Mouse (Mus musculus): ENCODE measurements around the gene Mapk1ip1l. TPM values are rescaled to one million over a fixed set of nuclear protein-coding genes. Genes with fewer than 3 reads are reported as not detected.

Gene Mapk1ip1l
- polyA plus RNA-seq, 1 experiment: 42.8 TPM

DNA sequence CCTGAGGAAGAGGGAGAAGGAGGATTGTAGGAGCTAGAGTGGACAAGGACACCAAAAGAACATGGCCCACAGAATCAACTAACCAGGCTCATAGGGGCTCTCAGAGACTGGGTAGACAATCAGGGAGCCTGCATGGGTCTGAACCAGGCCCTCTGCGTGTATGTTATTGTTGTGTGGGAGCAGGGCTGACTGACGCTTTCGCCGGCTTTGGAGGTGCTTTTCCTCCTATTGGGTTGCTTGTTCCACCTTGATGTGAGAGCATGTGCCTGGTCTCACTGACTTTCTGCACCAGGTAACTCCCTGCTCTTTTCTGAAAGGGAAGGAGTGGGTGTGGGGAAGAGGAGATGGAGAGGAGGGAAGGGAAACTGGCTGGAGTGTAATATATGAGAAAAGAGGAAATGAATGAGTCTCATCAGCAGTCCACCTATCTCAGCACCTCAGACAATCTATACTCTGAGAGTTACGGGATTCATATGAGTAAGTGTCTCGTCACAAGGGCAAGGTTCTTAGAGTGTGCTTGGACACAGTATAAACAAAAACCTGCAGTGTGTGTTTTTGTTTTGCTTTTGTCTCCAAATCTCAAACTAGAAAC lies 6.8 kb downstream of the Mapk1ip1l start:
- Histone ChIP-seq H3K79me3 (ENCODE audit: low read depth) (peaks cover 87% of the 10 kb centered on the region), H3ac (ENCODE audit: control insufficient read depth, insufficient read length, low read depth) (no peak overlapping the region), H3K36me3 (ENCODE audit: control insufficient read depth, insufficient read depth) (peaks cover 44% of the 10 kb centered on the region), H3K27me3 (ENCODE audit: control insufficient read depth, insufficient read depth, insufficient read length) (no peaks in the 10 kb centered on the region), H3K4me3 (ENCODE audit: insufficient read depth, poor library complexity, severe bottlenecking) (no peak overlapping the region), H3K79me2 (ENCODE audit: control insufficient read depth, insufficient read depth) (peaks cover 100% of the 10 kb centered on the region)
- TF ChIP-seq CEBPB (IDR thresholded peaks at IDR 0.05; ENCODE audit: low read depth) (no peak), FOSL1 (IDR thresholded peaks at IDR 0.05; ENCODE audit: insufficient read depth, low read length, poor library complexity, severe bottlenecking) (no peak), MYOD1 (IDR thresholded peaks at IDR 0.05; ENCODE audit: control insufficient read depth, insufficient read length, low read depth) (no peak), CTCF (IDR thresholded peaks at IDR 0.05; ENCODE audit: control insufficient read depth, insufficient read depth, insufficient read length) (no peak), MAX (IDR thresholded peaks at IDR 0.05) (no peak), MYOG (IDR thresholded peaks at IDR 0.05; ENCODE audit: control insufficient read depth, extremely low read depth, insufficient read length) (no peak), USF1 (IDR thresholded peaks at IDR 0.05; ENCODE audit: low read depth) (no peak)

- Histone ChIP-seq H3K27me3 (ENCODE audit: control insufficient read depth, insufficient read depth, insufficient read length) (no peaks in the 10 kb centered on the region), H3K79me3 (ENCODE audit: low read depth) (peaks cover 84% of the 10 kb centered on the region), H3K79me2 (ENCODE audit: control insufficient read depth, insufficient read depth) (peaks cover 100% of the 10 kb centered on the region), H3K36me3 (ENCODE audit: control insufficient read depth, insufficient read depth) (peaks cover 44% of the 10 kb centered on the region), H3ac (ENCODE audit: control insufficient read depth, insufficient read length, low read depth) (no peak overlapping the region), H3K4me3 (ENCODE audit: insufficient read depth, poor library complexity, severe bottlenecking) (no peak overlapping the region)
- no peak for TF ChIP-seq FOSL1 (IDR thresholded peaks at IDR 0.05; ENCODE audit: insufficient read depth, low read length, poor library complexity, severe bottlenecking)
- no peak for TF ChIP-seq CTCF (IDR thresholded peaks at IDR 0.05; ENCODE audit: control insufficient read depth, insufficient read depth, insufficient read length)
- no peak for TF ChIP-seq USF1 (IDR thresholded peaks at IDR 0.05; ENCODE audit: low read depth)
- no peak for TF ChIP-seq MYOG (IDR thresholded peaks at IDR 0.05; ENCODE audit: control insufficient read depth, extremely low read depth, insufficient read length)
- TF ChIP-seq MAX (IDR thresholded peaks at IDR 0.05): no peak
- TF ChIP-seq MYOD1 (IDR thresholded peaks at IDR 0.05; ENCODE audit: control insufficient read depth, insufficient read length, low read depth): no peak
- no peak for TF ChIP-seq CEBPB (IDR thresholded peaks at IDR 0.05; ENCODE audit: low read depth)
Observed at GRCm38 (mm10) chr14:47305933-47306332, 7.9 kb downstream of the Mapk1ip1l start.

DNA sequence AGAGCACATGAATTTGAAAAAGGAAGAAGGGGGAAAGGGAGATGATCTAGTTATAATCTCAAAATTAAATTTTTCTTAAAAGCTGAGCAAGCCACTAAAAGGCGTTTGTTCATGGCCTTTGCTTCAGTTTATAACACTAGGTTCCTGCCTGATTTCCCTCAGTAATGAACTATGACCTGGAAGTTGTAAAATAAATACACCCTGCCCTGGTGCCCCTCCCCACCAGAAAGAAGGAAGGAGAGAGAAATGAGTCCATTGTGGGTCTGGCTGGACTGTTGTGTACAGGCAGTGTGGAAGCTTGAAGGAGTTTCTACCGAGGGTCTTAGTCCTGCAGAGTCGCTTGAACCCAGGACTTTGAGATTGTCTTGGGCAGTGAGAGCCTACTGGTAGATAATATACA lies 9.6 kb downstream of the Mapk1ip1l start:
- Histone ChIP-seq H3K27me3 (ENCODE audit: control insufficient read depth, insufficient read depth, insufficient read length) (no peaks in the 10 kb centered on the region), H3K79me3 (ENCODE audit: low read depth) (peaks cover 75% of the 10 kb centered on the region), H3K4me3 (ENCODE audit: insufficient read depth, poor library complexity, severe bottlenecking) (no peak overlapping the region), H3ac (ENCODE audit: control insufficient read depth, insufficient read length, low read depth) (no peak overlapping the region), H3K36me3 (ENCODE audit: control insufficient read depth, insufficient read depth) (peaks cover 52% of the 10 kb centered on the region), H3K79me2 (ENCODE audit: control insufficient read depth, insufficient read depth) (peaks cover 95% of the 10 kb centered on the region)
- TF ChIP-seq MYOD1 (IDR thresholded peaks at IDR 0.05; ENCODE audit: control insufficient read depth, insufficient read length, low read depth): no peak
- no peak for TF ChIP-seq FOSL1 (IDR thresholded peaks at IDR 0.05; ENCODE audit: insufficient read depth, low read length, poor library complexity, severe bottlenecking)
- TF ChIP-seq CTCF (IDR thresholded peaks at IDR 0.05; ENCODE audit: control insufficient read depth, insufficient read depth, insufficient read length): no peak
- no peak for TF ChIP-seq MYOG (IDR thresholded peaks at IDR 0.05; ENCODE audit: control insufficient read depth, extremely low read depth, insufficient read length)
- no peak for TF ChIP-seq MAX (IDR thresholded peaks at IDR 0.05)
- no peak for TF ChIP-seq USF1 (IDR thresholded peaks at IDR 0.05; ENCODE audit: low read depth)
- TF ChIP-seq CEBPB (IDR thresholded peaks at IDR 0.05; ENCODE audit: low read depth): no peak

- Histone ChIP-seq H3K79me3 (ENCODE audit: low read depth) (peaks cover 72% of the 10 kb centered on the region), H3K27me3 (ENCODE audit: control insufficient read depth, insufficient read depth, insufficient read length) (no peaks in the 10 kb centered on the region), H3K79me2 (ENCODE audit: control insufficient read depth, insufficient read depth) (peaks cover 93% of the 10 kb centered on the region), H3K4me3 (ENCODE audit: insufficient read depth, poor library complexity, severe bottlenecking) (no peak overlapping the region), H3ac (ENCODE audit: control insufficient read depth, insufficient read length, low read depth) (no peak overlapping the region), H3K36me3 (ENCODE audit: control insufficient read depth, insufficient read depth) (peaks cover 60% of the 10 kb centered on the region)
- TF ChIP-seq MYOD1 (IDR thresholded peaks at IDR 0.05; ENCODE audit: control insufficient read depth, insufficient read length, low read depth): no peak
- TF ChIP-seq CEBPB (IDR thresholded peaks at IDR 0.05; ENCODE audit: low read depth): no peak
- no peak for TF ChIP-seq FOSL1 (IDR thresholded peaks at IDR 0.05; ENCODE audit: insufficient read depth, low read length, poor library complexity, severe bottlenecking)
- no peak for TF ChIP-seq CTCF (IDR thresholded peaks at IDR 0.05; ENCODE audit: control insufficient read depth, insufficient read depth, insufficient read length)
- no peak for TF ChIP-seq MAX (IDR thresholded peaks at IDR 0.05)
- no peak for TF ChIP-seq USF1 (IDR thresholded peaks at IDR 0.05; ENCODE audit: low read depth)
- TF ChIP-seq MYOG (IDR thresholded peaks at IDR 0.05; ENCODE audit: control insufficient read depth, extremely low read depth, insufficient read length): no peak
Observed at GRCm38 (mm10) chr14:47309061-47309460, 11.0 kb downstream of the Mapk1ip1l start.

- no peaks in the 10 kb centered on the region for H3K27me3 ChIP-seq (ENCODE audit: control insufficient read depth, insufficient read depth, insufficient read length)
- H3ac ChIP-seq (ENCODE audit: control insufficient read depth, insufficient read length, low read depth): no peak overlapping the region
- TF ChIP-seq FOSL1 (IDR thresholded peaks at IDR 0.05; ENCODE audit: insufficient read depth, low read length, poor library complexity, severe bottlenecking) (no peak), CTCF (IDR thresholded peaks at IDR 0.05; ENCODE audit: control insufficient read depth, insufficient read depth, insufficient read length) (no peak), MYOD1 (IDR thresholded peaks at IDR 0.05; ENCODE audit: control insufficient read depth, insufficient read length, low read depth) (no peak)
- peaks cover 70% of the 10 kb centered on the region for H3K79me3 ChIP-seq (ENCODE audit: low read depth)
- peaks cover 93% of the 10 kb centered on the region for H3K79me2 ChIP-seq (ENCODE audit: control insufficient read depth, insufficient read depth)
- peaks cover 65% of the 10 kb centered on the region for H3K36me3 ChIP-seq (ENCODE audit: control insufficient read depth, insufficient read depth)
- no peak overlapping the region for H3K4me3 ChIP-seq (ENCODE audit: insufficient read depth, poor library complexity, severe bottlenecking)
Observed at GRCm38 (mm10) chr14:47310342-47311181, 12.5 kb downstream of the Mapk1ip1l start.

All from C2C12 (cell line).